Mouse (Mus musculus) myocyte (in vitro differentiated cells): ENCODE data around the gene Dpyd.

ENCODE experiments used
- MAX ChIP-seq: IDR thresholded peaks from one replicate; pipeline ENCODE4 v1.6.1; 2011; ENCODE audit warnings: low read depth, mild to moderate bottlenecking, control low read depth
- MYOG ChIP-seq, 3 experiments: IDR thresholded peaks; one replicate each; pipeline ENCODE4 v1.6.1; 2011; ENCODE audit warnings: control low read depth in 2 of 3, low read depth in 2 of 3, mild to moderate bottlenecking in 2 of 3; ENCODE audit not compliant: insufficient read length in 2 of 3, control insufficient read depth in 1 of 3, insufficient read depth in 1 of 3
- POLR2A ChIP-seq: IDR thresholded peaks from one replicate; pipeline ENCODE4 v1.6.1; 2011; ENCODE audit warnings: low read depth, mild to moderate bottlenecking, control low read depth, moderate library complexity; ENCODE audit not compliant: insufficient read length
- REST ChIP-seq: IDR thresholded peaks from one replicate; pipeline ENCODE4 v1.6.1; 2011; ENCODE audit warnings: mild to moderate bottlenecking, control low read depth, moderate library complexity; ENCODE audit not compliant: insufficient read depth, insufficient read length
- USF1 ChIP-seq: IDR thresholded peaks from one replicate; pipeline ENCODE4 v1.6.1; 2011; ENCODE audit warnings: low read depth, mild to moderate bottlenecking, control low read depth, moderate library complexity

- TF ChIP-seq MAX (no peak), POLR2A (no peak), USF1 (no peak), MYOG (IDR thresholded peaks at IDR 0.05; ENCODE audit: control insufficient read depth in 1 of 3, insufficient read depth in 1 of 3, insufficient read length in 2 of 3, low read depth in 2 of 3) (no peak), REST (no peak)
These were observed 14.2 kb upstream of the Dpyd start for GRCm38 (mm10) chr3:118547551-118548210.
